Mouse (Mus musculus) limb, embryonic 10.5 days (tissue): ENCODE measurements around the gene Sgcb. TPM values are rescaled to one million over a fixed set of nuclear protein-coding genes. Genes with fewer than 3 reads are reported as not detected.

Source experiments
- DNase-seq: peaks from one replicate; pipeline ENCODE4 v3.0.0-alpha.2; 2017; ENCODE audit warnings: low spot score
- H3K27ac ChIP-seq: fragments of 300-500 bp; sonication (generic); 2 replicates; pipeline ENCODE4 v1.5.1; 2016; ENCODE audit warnings: mild to moderate bottlenecking
- H3K27me3 ChIP-seq: fragments of 300-500 bp; sonication (generic); 2 replicates; pipeline ENCODE4 v1.6.1; 2016; ENCODE audit warnings: low read depth, mild to moderate bottlenecking; ENCODE audit not compliant: poor library complexity, severe bottlenecking
- H3K36me3 ChIP-seq: fragments of 300-500 bp; sonication (generic); 2 replicates; pipeline ENCODE4 v1.6.1; 2016; ENCODE audit warnings: mild to moderate bottlenecking, moderate library complexity
- H3K4me1 ChIP-seq: fragments of 300-500 bp; sonication (generic); 2 replicates; pipeline ENCODE4 v1.6.1; 2016
- H3K4me3 ChIP-seq: fragments of 300-500 bp; sonication (generic); 2 replicates; pipeline ENCODE4 v1.5.1; 2016; ENCODE audit warnings: mild to moderate bottlenecking, moderate library complexity
- H3K9me3 ChIP-seq: fragments of 300-500 bp; sonication (generic); replicated peaks from 2 replicates; pipeline ENCODE4 v1.6.1; 2016; ENCODE audit warnings: mild to moderate bottlenecking
- WGBS: fragments of 180-500 bp; shearing (Covaris S2); methylation state at CpG from one replicate; pipeline ENCODE4 v1.1.7; 2016; 5-methylcytosine and 5-hydroxymethylcytosine counted together
- polyA plus RNA-seq: library from polyadenylated mRNA; unstranded; fragments of >200 nt; fragmentation: Nextera tagmentation; extraction: Ambion mirVana; gene quantifications from 2 replicates; pipeline ENCODE4 v1.2.1, GENCODE M21; 2016

Gene Sgcb
- polyA plus RNA-seq = 22.3 and 26.5 TPM in 2 replicates

DNA sequence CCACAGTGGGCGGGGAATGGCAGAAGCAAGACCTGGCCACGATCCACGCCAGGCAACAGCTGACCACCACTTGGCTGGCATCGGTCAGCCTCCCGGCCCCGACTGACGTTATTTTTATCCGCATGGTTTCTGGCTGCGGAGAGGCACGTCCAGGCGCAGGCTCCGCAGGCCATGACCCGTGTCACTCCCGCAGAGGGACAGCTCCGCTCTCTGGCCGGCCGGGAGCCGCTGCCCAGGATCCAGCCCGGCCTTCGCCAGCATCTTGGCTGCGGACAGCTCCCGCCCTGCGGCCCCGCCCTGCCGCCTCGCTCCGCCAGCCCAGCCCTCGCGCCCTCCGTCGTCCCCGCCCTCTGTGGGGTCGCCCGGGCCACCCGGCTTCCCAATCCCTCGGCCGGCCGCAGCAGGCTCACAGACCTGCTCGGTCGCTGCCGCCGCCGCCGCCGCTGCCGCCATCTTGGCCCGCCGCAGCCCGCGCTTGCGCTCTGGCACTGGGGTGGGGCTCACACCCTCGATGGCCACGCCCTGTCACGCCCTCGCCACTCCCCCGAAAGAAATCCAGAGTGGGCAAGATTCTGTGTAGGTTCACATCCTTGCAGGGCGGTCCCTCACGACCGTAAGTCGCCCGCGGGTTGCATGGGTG, at the start of gene Sgcb:
Sgcb (minus strand) TSS at position 530 of the 640 bp plus-strand sequence.
- DNase-seq = peak; percentile 92
- Histone ChIP-seq H3K4me1 (peaks cover 57% of the 10 kb centered on the region), H3K4me3 (peak within 1 kb of the TSS; percentile 92), H3K36me3 (peaks cover 10% of the 10 kb centered on the region), H3K27me3 (peaks cover 46% of the 10 kb centered on the region), H3K9me3 (no peaks in the 10 kb centered on the region), H3K27ac (peak within 1 kb of the TSS; percentile 91)
- under 1% methylated on average over 62 of the region's 62 CpGs for WGBS

DNA sequence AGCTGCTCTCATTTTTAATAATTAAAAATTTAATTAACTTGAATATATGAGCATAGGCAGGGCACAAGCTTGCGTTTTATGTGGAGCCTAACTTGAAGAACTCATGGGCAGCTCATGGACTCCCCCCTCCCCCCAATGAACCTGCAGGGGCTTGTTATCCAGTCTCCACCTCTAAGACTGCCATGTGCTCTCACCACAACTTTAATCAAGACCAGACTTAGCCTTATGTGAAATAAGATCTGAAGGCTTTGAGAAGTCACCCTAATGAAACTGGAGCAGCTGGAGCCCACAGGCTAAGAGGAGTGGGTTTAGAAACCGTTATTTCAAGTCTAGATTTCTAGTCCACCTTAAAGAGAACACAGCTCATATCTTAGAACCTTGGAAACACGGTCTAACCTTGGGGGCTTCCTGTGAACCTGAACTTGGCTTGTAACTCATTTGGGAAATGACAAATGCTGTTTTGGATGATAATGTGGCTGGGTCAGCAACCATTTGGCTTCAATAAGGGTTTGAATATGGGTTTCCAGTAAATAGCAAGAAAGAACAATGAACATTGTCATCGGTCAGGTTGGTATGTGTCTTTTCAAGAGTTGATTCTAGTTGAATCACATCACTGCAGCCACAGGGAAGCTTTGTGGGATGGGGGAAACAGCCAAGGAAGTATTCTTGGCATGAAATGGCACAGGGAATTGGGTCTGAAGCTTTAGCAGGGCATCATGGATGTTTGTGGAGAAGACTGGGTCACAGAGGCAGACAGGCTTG, 46.8 kb upstream of the Sgcb start:
- H3K27me3 ChIP-seq = no peaks in the 10 kb centered on the region
- H3K36me3 ChIP-seq = no peaks in the 10 kb centered on the region
- peaks cover 39% of the 10 kb centered on the region for H3K4me1 ChIP-seq
- peak; percentile 63 for DNase-seq
- 47% methylated on average over 4 of the region's 4 CpGs for WGBS
- H3K9me3 ChIP-seq = no peaks in the 10 kb centered on the region
- H3K4me3 ChIP-seq = peak overlapping the region; percentile 13; the same call in 1 of the 2 replicates
- H3K27ac ChIP-seq = peak overlapping the region; percentile 87

DNA sequence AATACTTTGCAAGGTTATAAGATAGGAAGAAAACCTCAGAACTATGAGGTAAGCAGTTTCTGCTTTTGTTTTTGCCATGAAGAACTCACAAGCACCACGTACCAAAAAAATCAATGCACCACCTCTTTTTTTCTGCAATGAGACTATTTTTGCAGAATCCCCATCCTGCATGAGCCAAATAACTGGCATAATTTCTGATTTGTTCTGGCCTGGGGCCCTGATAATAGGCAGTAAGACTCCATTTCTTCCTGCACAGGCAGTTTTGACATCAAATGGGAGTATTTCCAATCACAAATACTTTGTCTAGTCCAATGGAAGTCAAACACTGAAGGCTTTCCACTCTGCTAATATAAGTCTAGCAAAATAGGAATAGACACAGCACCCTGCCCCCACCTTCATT, 46.2 kb upstream of the Sgcb start:
- H3K27ac ChIP-seq = peak overlapping the region; percentile 87
- no peak for DNase-seq
- H3K36me3 ChIP-seq = no peaks in the 10 kb centered on the region
- 92% methylated on average over 1 of the region's 1 CpGs for WGBS
- H3K4me1 ChIP-seq = peaks cover 41% of the 10 kb centered on the region
- H3K9me3 ChIP-seq = no peaks in the 10 kb centered on the region
- H3K27me3 ChIP-seq = no peaks in the 10 kb centered on the region
- H3K4me3 ChIP-seq = no peak overlapping the region

DNA sequence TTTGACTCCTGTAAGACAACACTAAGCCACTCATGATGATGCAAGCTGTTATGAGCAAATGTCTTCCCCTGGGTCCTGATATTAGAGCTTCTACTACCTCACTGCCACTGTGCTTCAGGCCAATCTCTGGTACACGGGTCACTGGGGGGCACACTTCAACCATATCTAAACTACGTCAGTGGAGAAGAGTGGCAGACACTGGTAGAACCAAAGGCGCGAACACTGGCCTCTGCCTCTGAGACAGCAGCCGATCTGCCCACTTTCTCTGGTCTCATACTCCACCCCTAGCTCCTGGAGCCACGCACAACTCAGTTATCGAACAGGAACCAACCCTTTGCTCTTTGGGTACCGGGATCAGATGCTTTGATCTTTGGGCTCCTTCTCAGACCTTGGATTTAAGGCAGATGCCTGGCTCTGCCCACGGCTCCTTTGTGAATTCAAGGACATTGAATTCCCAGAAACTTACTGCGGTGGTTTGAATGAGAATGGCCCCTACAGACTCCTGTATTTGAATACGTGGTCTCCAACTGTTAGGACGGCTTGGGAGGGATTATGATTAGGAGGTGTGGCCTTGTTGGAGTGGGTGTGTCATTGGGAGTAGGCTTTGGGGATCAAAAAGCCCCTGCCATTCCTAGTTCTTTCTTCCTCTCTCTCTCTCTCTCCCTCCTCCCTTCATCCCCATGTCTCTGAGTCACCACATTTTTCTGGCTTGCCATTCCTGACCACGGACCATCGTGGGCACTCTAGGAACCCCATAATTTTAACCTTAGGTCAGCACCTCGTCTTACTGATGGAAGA, 44.3 kb upstream of the Sgcb start:
- no peaks in the 10 kb centered on the region for H3K9me3 ChIP-seq
- 45% methylated on average over 15 of the region's 15 CpGs for WGBS
- no peak for DNase-seq
- H3K4me1 ChIP-seq = peaks cover 49% of the 10 kb centered on the region
- no peaks in the 10 kb centered on the region for H3K27me3 ChIP-seq
- peak overlapping the region; percentile 71 for H3K27ac ChIP-seq
- H3K36me3 ChIP-seq = no peaks in the 10 kb centered on the region
- no peak overlapping the region for H3K4me3 ChIP-seq

DNA sequence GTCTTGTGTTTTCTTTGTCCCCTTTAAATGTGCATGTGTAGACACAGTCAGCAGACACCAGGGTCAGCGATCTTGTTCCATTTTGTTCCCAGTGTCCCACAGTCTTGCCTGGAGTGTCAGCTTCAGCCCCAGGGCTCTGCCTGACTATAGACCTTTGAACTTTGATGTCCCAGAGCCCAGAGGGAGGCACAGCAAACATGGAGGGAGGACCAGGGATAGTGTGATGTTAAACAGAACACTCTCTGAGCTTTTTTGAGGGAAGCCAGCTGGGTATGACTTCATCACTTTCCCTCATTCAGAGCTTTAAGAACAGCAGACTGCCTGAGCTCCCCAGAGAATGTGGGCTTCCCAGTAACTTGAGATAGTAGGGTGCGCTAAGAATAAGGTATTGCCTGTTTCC, 42.6 kb upstream of the Sgcb start:
- Histone ChIP-seq H3K9me3 (no peaks in the 10 kb centered on the region), H3K4me1 (peaks cover 48% of the 10 kb centered on the region), H3K27me3 (no peaks in the 10 kb centered on the region), H3K36me3 (no peaks in the 10 kb centered on the region), H3K27ac (peak overlapping the region; percentile 32), H3K4me3 (no peak overlapping the region)
- DNase-seq = no peak
- 72% methylated on average over 2 of the region's 2 CpGs for WGBS

DNA sequence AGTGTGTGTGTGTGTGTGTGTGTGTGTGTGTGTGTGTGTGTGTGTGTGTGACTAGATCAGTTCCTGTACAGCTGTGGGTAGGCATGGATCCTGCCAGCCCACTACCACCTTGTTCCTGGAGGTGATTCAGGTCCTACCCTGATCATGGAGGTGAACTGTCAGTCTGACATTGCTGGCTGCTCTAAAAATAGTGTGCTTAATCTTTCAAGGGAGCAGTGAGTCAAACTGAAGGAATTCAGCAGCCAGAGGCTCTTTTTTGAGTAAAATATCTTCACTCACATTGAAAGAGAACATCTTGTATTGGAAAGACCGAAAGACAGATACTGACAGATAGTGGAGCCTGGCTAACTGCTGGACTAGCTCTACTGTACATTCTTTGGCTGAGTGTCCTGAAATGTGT, 41.0 kb upstream of the Sgcb start:
- H3K27me3 ChIP-seq = no peaks in the 10 kb centered on the region
- no peaks in the 10 kb centered on the region for H3K9me3 ChIP-seq
- 96% methylated on average over 1 of the region's 1 CpGs for WGBS
- H3K4me3 ChIP-seq = no peak overlapping the region
- H3K4me1 ChIP-seq = peaks cover 39% of the 10 kb centered on the region
- no peaks in the 10 kb centered on the region for H3K36me3 ChIP-seq
- no peak for DNase-seq
- 0 out of 2 replicates have a peak overlapping the region, but pooled peaks have one; percentile 39 for H3K27ac ChIP-seq

DNA sequence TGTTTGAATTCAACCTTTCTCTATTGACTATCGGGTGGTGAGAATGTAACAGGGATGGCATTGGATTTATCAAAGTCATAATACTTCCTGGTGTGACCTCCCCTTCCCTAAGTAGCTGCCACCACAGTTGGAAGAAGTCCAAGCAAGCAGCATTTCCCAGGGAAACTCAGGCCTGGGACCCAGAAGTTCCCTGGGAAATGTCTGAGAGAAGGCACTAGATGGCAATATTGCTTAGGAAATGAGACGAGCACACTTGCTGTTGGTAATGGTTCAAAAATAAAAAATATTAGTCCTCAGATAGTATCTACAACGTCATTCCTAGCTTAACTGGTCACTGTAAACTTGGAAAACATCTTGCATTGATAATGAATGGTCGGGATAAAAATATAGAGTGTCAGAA, 38.6 kb upstream of the Sgcb start:
- Histone ChIP-seq H3K27ac (no peak overlapping the region), H3K36me3 (no peaks in the 10 kb centered on the region), H3K4me1 (peaks cover 27% of the 10 kb centered on the region), H3K4me3 (no peak overlapping the region), H3K9me3 (no peaks in the 10 kb centered on the region), H3K27me3 (no peaks in the 10 kb centered on the region)
- 33% methylated on average over 4 of the region's 4 CpGs for WGBS
- no peak for DNase-seq

DNA sequence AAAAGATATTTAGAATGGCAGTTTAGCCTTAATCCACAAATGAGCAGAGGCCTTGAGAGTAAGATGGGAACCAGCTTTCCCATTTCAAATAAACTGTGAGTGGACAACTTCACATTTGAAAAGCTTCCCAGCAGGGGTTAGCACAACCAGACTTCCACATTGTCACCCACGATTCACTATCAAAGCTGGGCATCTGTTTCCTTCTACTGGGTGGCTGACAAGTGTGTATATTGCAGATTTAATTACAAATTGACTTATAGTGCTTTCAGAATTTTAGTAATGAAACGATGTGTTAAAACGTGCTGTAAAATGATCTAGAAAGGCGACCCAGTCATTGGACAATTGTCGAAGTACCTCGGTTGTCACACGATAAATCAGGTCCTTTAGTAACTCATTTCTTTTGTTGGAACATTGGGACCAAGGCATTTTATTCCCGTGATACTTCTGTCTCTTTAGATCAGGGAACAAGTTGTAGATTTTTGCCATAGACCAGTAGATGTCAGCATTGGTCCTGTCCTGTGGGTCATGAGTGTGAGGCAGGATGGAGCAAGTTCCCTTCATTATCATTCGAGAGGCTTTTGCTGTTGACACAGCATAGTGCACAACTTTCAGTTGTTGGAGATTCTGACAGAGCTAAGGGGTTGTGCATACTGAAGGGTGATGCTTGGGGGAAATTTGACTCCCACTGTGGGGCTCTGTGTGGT, 36.3 kb upstream of the Sgcb start:
- WGBS = 55% methylated on average over 9 of the region's 9 CpGs

DNA sequence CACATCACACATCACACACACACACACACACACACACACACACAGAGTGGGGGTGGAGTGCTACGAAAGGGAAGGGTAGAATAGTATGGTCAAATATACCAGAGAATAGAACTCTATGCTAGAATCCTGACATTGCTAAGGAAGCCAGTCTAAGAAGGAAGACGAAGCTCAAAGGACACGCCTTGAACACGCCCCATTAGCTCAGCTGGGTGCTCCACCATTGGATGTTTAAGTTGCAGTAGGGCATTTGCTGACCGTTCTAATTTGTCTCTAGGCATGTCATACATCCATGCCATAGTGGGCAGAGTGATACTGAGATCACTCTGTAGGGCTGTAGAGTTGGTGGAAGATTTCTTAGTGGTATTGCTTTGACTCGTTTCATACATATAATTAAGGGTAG, 35.6 kb upstream of the Sgcb start:
- Histone ChIP-seq H3K9me3 (no peaks in the 10 kb centered on the region), H3K4me3 (no peak overlapping the region), H3K27me3 (no peaks in the 10 kb centered on the region), H3K4me1 (peaks cover 19% of the 10 kb centered on the region), H3K27ac (no peak overlapping the region), H3K36me3 (no peaks in the 10 kb centered on the region)
- peak; percentile 26 for DNase-seq
- 83% methylated on average over 6 of the region's 6 CpGs for WGBS

More for the DNA sequence above, 36.3 kb upstream of the Sgcb start:
- Histone ChIP-seq H3K27ac (no peak overlapping the region), H3K27me3 (no peaks in the 10 kb centered on the region), H3K4me1 (peaks cover 22% of the 10 kb centered on the region), H3K9me3 (no peaks in the 10 kb centered on the region), H3K36me3 (no peaks in the 10 kb centered on the region), H3K4me3 (no peak overlapping the region)
- no peak for DNase-seq

DNA sequence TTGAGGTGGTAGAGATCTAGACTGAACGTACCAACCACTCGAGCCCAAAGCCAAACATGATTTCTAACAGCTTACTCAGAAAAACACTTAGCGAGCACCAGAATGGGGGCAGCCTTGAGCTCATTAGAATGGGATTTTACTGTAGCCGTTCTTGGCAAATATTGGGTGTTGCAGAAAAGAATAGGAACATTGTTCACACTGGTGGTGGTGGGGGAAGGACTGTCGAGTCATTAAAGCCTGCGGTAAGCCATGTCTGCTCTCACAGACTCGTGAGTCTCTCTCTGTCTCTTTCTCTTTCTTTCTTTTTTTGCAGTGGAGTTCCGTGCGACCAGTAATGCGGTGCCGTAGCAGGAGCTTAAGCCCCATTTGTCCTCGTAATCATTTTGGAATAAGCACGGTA, 29.0 kb upstream of the Sgcb start:
- H3K4me3 ChIP-seq = no peak overlapping the region
- WGBS = 88% methylated on average over 13 of the region's 13 CpGs
- no peaks in the 10 kb centered on the region for H3K36me3 ChIP-seq
- DNase-seq = peak; percentile 26
- no peaks in the 10 kb centered on the region for H3K9me3 ChIP-seq
- peaks cover 7% of the 10 kb centered on the region; the same call in 1 of the 2 replicates for H3K4me1 ChIP-seq
- no peaks in the 10 kb centered on the region for H3K27me3 ChIP-seq
- 0 out of 2 replicates have a peak overlapping the region, but pooled peaks have one; percentile 10 for H3K27ac ChIP-seq

DNA sequence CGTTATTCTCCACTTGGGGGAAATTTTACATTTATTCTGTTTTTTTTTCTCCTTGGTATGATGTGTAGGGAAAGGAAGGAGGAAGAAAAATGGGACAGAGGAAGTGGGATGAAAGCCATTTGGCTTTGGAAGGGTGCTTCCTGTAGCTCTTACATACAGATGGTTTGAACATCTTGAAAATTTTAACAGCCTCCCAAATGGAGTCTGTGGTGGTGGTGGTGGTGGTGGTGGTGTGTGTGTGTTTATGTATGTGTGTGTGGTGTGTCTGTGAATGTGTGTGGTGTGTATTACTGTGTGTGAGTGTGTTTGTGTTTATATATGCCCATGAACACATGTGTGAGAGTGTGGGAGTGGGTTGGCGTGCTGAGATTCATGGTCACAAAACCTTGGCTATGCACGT, 28.0 kb upstream of the Sgcb start:
- Histone ChIP-seq H3K4me3 (no peak overlapping the region), H3K9me3 (no peaks in the 10 kb centered on the region), H3K27me3 (no peaks in the 10 kb centered on the region), H3K36me3 (no peaks in the 10 kb centered on the region), H3K27ac (no peak overlapping the region), H3K4me1 (peaks cover 7% of the 10 kb centered on the region; the same call in 1 of the 2 replicates)
- DNase-seq = peak; percentile 21
- 90% methylated on average over 3 of the region's 3 CpGs for WGBS

DNA sequence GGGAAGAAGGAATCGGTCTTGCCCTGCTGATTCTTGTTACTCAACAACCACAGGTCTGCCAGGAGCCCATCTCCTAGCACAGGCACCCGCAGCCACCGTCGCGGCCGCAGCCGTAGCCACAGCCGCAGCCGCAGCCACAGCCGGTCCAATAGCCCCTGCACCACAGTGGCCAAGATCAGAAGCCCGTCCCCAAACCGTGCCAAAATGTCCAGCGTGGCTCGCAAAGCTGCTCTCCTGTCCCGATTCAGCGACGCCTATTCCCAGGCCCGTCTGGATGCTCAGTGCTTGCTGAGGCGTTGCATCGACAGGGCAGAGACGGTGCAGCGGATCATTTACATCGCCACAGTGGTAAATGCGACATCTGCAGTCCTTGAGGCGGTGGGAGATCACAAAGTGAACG, 21.8 kb upstream of the Sgcb start:
- Histone ChIP-seq H3K27me3 (peaks cover 5% of the 10 kb centered on the region; the same call in 1 of the 2 replicates), H3K4me1 (no peaks in the 10 kb centered on the region), H3K9me3 (no peaks in the 10 kb centered on the region), H3K27ac (no peak overlapping the region), H3K36me3 (no peaks in the 10 kb centered on the region), H3K4me3 (0 out of 2 replicates have a peak overlapping the region, but pooled peaks have one; percentile 17)
- WGBS = 52% methylated on average over 26 of the region's 26 CpGs
- no peak for DNase-seq
